Mouse (Mus musculus): Measurements from ENCODE around the gene Per1. TPM values are rescaled to one million over a fixed set of nuclear protein-coding genes. Genes with fewer than 3 reads are reported as not detected.

Gene Per1
- total and polyA plus RNA-seq, 2 experiments from 2014 or later = 15.2 to 38.3 TPM

DNA sequence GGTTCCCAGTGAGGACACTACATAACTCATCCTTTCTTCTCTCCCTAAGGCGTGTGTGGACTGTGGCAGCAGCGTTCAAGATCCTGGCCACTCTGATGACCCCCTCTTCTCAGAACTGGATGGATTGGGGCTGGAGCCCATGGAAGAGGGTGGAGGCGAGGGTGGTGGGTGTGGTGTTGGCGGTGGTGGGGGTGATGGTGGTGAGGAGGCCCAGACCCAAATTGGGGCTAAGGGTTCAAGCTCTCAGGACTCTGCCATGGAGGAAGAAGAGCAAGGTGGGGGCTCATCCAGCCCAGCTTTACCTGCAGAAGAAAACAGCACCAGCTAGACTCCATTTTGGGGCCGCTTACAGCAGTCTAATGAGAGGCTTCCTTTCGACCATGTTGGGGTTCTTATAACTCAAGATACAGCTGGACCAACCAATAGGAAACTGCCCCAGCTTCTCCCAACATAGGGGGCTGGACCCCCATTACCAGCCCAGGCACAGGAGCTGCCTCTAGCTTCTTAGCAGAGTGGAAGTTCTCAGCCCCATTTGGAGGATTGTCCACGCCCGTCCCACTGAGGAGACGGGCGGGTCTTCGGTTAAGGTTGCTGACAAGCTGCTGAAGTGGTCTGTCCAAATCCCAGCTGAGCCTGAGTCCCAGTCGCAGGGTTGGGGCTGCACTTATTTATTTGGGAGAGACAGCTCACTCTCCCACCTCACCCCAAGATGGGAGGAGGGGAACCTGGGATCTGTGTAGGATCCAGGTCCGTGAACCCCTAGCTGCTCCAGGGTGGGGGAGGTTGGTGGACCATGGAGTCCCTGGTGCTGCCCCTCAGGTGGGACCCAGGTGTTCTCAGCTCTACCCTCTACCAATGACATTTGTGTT lies 14.2 kb downstream of the Per1 start:
- Histone ChIP-seq H3K4me3 (ENCODE audit: low read depth, low read length) (no peak overlapping the region), H3K9me3 (ENCODE audit: low read length) (no peaks in the 10 kb centered on the region), H3K27ac (ENCODE audit: low read depth, low read length) (no peak overlapping the region), H3K27me3 (ENCODE audit: insufficient read depth, low read length) (no peaks in the 10 kb centered on the region; the same call in 1 of the 2 replicates), H3K4me2 (ENCODE audit: low read depth) (no peak overlapping the region), H3K36me3 (ENCODE audit: insufficient read depth) (peaks cover 50% of the 10 kb centered on the region), H3K4me1 (ENCODE audit: insufficient read depth) (no peaks in the 10 kb centered on the region), H3K9ac (no peak overlapping the region)
- WGBS = 85% methylated on average over 13 of the region's 13 CpGs
- DNase-seq (no peak), ATAC-seq (no peak)
- TF ChIP-seq CTCF (IDR thresholded peaks at IDR 0.05; ENCODE audit: low read depth) = no peak

DNA sequence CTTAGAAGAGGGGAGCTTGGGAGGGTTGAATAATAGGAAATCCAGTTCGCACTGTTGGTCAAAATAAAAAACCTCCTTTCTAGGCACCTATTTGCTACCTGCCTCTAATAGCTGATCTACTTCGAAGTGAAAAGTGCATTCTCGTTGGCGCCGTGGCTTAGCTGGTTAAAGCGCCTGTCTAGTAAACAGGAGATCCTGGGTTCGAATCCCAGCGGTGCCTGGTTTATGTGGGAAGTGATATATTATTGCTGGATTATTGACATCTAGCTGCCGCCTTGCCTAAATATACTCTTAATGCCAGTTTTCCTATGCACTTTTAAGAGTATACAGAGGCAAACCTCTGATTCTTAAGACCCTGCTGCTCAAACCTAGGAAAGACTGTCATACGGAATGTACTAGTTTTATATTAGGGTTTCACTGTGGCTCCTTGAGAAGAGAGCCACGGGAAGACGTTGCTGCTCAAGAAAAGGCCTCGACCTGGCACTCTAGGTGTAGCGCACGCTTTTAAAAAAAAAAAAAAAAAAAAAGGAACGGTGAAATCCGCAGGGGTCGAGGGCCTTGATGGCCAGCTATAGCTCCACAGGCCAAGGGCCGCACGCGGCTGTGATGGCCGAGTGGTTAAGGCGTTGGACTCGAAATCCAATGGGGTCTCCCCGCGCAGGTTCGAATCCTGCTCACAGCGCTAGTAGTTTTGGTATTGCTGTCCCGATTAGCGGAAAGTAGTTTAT lies 15.5 kb downstream of the Per1 start:
- peak overlapping the region; percentile 51 for H3K4me2 ChIP-seq (ENCODE audit: low read depth)
- H3K27me3 ChIP-seq (ENCODE audit: insufficient read depth, low read length) = no peaks in the 10 kb centered on the region; the same call in 1 of the 2 replicates
- no peaks in the 10 kb centered on the region for H3K4me1 ChIP-seq (ENCODE audit: insufficient read depth)
- ATAC-seq (peak; percentile 75), DNase-seq (peak; percentile 95)
- H3K36me3 ChIP-seq (ENCODE audit: insufficient read depth) = peaks cover 38% of the 10 kb centered on the region
- H3K9me3 ChIP-seq (ENCODE audit: low read length) = no peaks in the 10 kb centered on the region
- WGBS = 1% methylated on average over 30 of the region's 30 CpGs
- H3K9ac ChIP-seq = peak overlapping the region; percentile 26
- no peak for TF ChIP-seq CTCF (IDR thresholded peaks at IDR 0.05; ENCODE audit: low read depth)
- H3K4me3 ChIP-seq (ENCODE audit: low read depth, low read length) = peak overlapping the region; percentile 43
- peak overlapping the region; percentile 55; the same call in 1 of the 2 replicates for H3K27ac ChIP-seq (ENCODE audit: low read depth, low read length)

DNA sequence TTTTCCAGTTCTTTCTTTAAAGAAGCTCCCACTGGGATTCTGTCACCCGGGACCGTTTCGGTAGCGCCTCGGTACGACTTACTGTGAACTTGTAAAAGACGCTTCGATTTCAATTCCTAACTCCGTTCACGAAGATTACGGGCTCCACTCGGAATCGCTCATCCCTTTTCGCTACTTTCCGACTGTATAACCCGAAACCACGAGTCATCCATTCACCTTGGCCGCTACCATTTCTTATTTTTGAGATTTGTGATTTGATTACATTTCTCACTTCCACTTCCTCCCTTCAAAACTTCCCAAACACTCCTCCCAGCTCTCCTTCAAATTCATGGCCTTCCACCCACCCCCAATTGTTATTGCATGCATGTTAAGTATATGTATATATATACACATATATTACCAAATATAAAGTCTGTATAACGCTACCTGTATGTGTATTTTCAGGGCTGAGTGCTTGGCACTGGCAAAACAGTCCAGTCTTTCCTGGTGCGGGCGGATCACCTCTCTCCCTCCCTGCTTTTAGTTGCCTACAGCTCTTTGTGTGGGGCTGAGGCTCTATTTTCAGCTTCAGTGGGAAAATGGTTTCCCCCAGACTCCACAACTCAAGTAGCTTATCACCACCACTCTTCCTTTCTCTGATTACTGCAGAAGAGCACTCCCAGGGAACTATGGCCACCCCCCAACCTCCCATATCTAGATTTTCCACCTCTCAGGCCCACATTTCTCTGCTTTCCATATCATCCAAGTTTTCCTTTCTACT lies 16.2 kb downstream of the Per1 start:
- Histone ChIP-seq H3K27me3 (ENCODE audit: insufficient read depth, low read length) (no peaks in the 10 kb centered on the region; the same call in 1 of the 2 replicates), H3K9me3 (ENCODE audit: low read length) (no peaks in the 10 kb centered on the region), H3K4me3 (ENCODE audit: low read depth, low read length) (peak overlapping the region; percentile 43), H3K4me1 (ENCODE audit: insufficient read depth) (no peaks in the 10 kb centered on the region), H3K27ac (ENCODE audit: low read depth, low read length) (no peak overlapping the region), H3K4me2 (ENCODE audit: low read depth) (peak overlapping the region; percentile 51), H3K9ac (peak overlapping the region; percentile 26; the same call in 1 of the 2 replicates), H3K36me3 (ENCODE audit: insufficient read depth) (peaks cover 33% of the 10 kb centered on the region)
- ATAC-seq (peak; percentile 30; the same call in 1 of the 2 replicates), DNase-seq (no peak)
- 4% methylated on average over 21 of the region's 21 CpGs for WGBS
- TF ChIP-seq CTCF (IDR thresholded peaks at IDR 0.05; ENCODE audit: low read depth) = no peak

DNA sequence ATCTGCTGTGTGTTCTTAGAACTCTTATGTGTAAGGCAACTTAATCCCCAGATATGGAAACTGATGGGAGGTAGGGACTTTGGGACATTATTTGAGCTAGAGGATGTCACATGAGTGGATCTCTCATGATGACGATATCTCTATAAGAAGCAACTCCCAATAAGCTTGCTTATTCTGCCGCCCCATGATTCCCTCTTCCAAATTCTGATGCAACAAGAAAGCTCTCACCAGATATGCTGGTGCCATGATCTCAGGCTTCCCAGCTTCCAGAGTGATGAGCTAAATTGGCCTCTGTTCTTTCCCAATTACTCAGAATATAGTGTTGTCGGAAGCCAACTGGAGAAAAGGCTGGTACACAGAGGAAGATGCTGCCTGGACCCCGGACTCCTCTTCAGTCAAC lies 16.8 kb downstream of the Per1 start:
- no peaks in the 10 kb centered on the region for H3K4me1 ChIP-seq (ENCODE audit: insufficient read depth)
- H3K9me3 ChIP-seq (ENCODE audit: low read length) = no peaks in the 10 kb centered on the region
- peaks cover 27% of the 10 kb centered on the region for H3K36me3 ChIP-seq (ENCODE audit: insufficient read depth)
- H3K9ac ChIP-seq = no peak overlapping the region
- H3K27ac ChIP-seq (ENCODE audit: low read depth, low read length) = no peak overlapping the region
- 71% methylated on average over 4 of the region's 4 CpGs for WGBS
- H3K4me3 ChIP-seq (ENCODE audit: low read depth, low read length) = no peak overlapping the region; the same call in 1 of the 2 replicates
- DNase-seq (peak; percentile 11), ATAC-seq (no peak)
- H3K27me3 ChIP-seq (ENCODE audit: insufficient read depth, low read length) = no peaks in the 10 kb centered on the region; the same call in 1 of the 2 replicates
- H3K4me2 ChIP-seq (ENCODE audit: low read depth) = peak overlapping the region; percentile 17
- TF ChIP-seq CTCF (IDR thresholded peaks at IDR 0.05; ENCODE audit: low read depth) = no peak

DNA sequence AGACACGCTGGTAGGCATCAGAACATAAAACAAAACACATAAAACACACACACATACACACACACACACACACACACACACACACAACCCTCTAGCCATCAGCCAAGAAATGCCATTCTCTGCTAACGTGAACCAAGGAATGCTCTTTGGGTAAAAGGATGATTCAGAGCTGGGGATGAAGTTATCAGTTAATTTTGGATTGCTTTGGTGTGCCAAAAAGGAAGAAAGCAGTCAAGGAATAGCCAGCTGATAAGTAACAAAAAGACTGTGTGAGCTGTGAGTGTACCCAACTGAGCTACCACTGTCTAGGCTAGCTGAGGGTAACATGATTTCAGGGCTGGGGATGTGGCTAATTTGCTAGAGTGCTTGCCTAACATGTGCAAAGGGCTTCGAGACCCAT lies 19.0 kb downstream of the Per1 start:
- Histone ChIP-seq H3K9ac (no peak overlapping the region), H3K4me1 (ENCODE audit: insufficient read depth) (0 out of 2 replicates have a peak, but pooled peaks cover 2% of the 10 kb centered on the region), H3K36me3 (ENCODE audit: insufficient read depth) (peaks cover 7% of the 10 kb centered on the region), H3K27ac (ENCODE audit: low read depth, low read length) (no peak overlapping the region), H3K4me2 (ENCODE audit: low read depth) (no peak overlapping the region), H3K27me3 (ENCODE audit: insufficient read depth, low read length) (no peaks in the 10 kb centered on the region; the same call in 1 of the 2 replicates), H3K4me3 (ENCODE audit: low read depth, low read length) (no peak overlapping the region), H3K9me3 (ENCODE audit: low read length) (no peaks in the 10 kb centered on the region)
- DNase-seq (no peak), ATAC-seq (no peak)
- WGBS = 73% methylated on average over 3 of the region's 3 CpGs
- no peak for TF ChIP-seq CTCF (IDR thresholded peaks at IDR 0.05; ENCODE audit: low read depth)

DNA sequence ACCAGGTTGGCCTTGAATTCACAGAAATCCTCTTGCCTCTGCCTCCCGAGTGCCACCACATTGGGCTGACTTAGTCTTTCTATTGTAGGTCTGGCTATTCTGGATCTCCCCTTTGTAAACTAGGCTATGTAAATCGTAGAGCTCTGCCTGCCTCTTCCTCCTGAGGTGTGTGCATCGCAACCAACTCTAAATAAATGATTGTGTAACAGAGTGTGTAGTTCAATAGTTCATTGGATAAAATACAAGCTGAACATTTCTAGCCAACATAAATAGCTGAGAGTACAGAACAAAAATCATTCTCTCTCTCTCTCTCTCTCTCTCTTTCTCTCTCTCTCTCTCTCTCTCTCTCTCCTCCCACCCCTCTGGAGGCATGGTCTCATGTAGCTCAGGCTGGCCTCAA lies 19.6 kb downstream of the Per1 start:
- TF ChIP-seq CTCF (IDR thresholded peaks at IDR 0.05; ENCODE audit: low read depth) = no peak
- Histone ChIP-seq H3K4me2 (ENCODE audit: low read depth) (no peak overlapping the region), H3K4me1 (ENCODE audit: insufficient read depth) (0 out of 2 replicates have a peak, but pooled peaks cover 5% of the 10 kb centered on the region), H3K27me3 (ENCODE audit: insufficient read depth, low read length) (no peaks in the 10 kb centered on the region; the same call in 1 of the 2 replicates), H3K27ac (ENCODE audit: low read depth, low read length) (no peak overlapping the region), H3K4me3 (ENCODE audit: low read depth, low read length) (no peak overlapping the region), H3K9me3 (ENCODE audit: low read length) (no peaks in the 10 kb centered on the region), H3K9ac (no peak overlapping the region), H3K36me3 (ENCODE audit: insufficient read depth) (peaks cover under 1% of the 10 kb centered on the region; the same call in 1 of the 2 replicates)
- 84% methylated on average over 3 of the region's 3 CpGs for WGBS
- ATAC-seq (no peak), DNase-seq (no peak)

Data from forebrain, postnatal 0 days (tissue).